7 mouse cellular contexts compared by ENCODE assay signal in the genomic region with DNA sequence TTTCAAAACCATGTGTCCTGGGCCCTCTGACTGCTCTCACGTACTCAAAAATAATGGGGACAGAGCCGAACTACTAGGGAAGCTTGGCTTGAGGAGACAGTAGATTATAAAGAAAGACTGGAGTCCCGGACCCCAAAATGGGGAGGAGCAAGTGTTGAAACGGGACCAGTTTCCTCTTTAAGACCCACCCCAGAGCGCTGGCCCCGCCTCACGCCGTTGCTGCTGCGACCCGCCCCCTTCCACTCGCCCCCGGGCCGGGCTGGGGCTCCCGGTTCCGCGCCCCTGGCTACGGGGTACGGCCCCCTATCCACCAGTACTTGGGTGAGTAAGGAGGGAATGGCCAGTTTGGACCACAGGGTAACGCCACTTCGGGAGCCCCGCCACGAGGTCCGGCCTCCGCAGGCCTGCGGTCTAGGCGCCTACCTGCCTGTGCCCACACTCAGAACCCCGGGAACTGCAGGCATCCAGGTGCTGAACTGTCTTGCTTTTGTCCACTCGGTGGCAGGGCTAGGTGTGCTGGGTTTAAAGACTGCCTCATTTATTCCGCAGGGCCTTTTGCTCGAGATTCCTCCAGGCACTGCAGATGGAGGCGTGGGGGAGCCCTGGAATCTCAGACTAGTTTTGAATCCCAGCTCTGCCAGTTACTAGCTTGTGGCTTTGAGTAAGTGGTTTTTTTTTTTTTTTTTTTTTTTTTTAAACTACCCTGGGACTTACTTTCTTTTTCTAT. TPM values are rescaled to one million over a fixed set of nuclear protein-coding genes. Genes with fewer than 3 reads are reported as not detected.
DNase-seq lines count a peak whose midpoint lies in the region; ATAC-seq and TF ChIP-seq lines count a peak whose summit lies in the region.

No protein-coding gene starts in this region.

- peak overlapping the region; percentile 92 for H3K4me3 ChIP-seq in gastrocnemius, adult 2 months
- H3K4me3 ChIP-seq in hindbrain, embryonic 15.5 days, result peak overlapping the region; percentile 63

- peak overlapping the region; percentile 82 for H3K27ac ChIP-seq in gastrocnemius, adult 2 months
- H3K27ac ChIP-seq in hindbrain, embryonic 15.5 days (replicated peaks), result peak overlapping the region; percentile 58

- no peak for TF ChIP-seq CTCF in gastrocnemius, adult 2 months (IDR thresholded peaks at IDR 0.05)

- H3K9me3 ChIP-seq in hindbrain, embryonic 15.5 days, result no peaks in the 10 kb centered on the region

- peak; percentile 89 for ATAC-seq in hindbrain, embryonic 15.5 days (ENCODE audit: low FRiP score, low read depth)
- peak; percentile 80 for ATAC-seq in megakaryocyte-erythroid progenitor cell, adult 5-6 weeks (replicated peaks; ENCODE audit: low FRiP score, low TSS enrichment, poor library complexity, severe bottlenecking)

- no peaks in the 10 kb centered on the region for H3K36me3 ChIP-seq in hindbrain, embryonic 15.5 days

- under 1% methylated on average over 31 of the region's 31 CpGs for WGBS in hindbrain, embryonic 15.5 days

- peak overlapping the region; percentile 60 for H3K9ac ChIP-seq in hindbrain, embryonic 15.5 days

- H3K27me3 ChIP-seq in hindbrain, embryonic 15.5 days, result no peaks in the 10 kb centered on the region

- H3K4me1 ChIP-seq in hindbrain, embryonic 15.5 days (replicated peaks), result peaks cover 6% of the 10 kb centered on the region

- intact Hi-C loops in gastrocnemius, adult 2 months (cut with DNase I), result loop anchor here (5.0 kb wide), 1 partner anchor 86 kb away; no protein-coding TSS in a partner anchor
- intact Hi-C loops in left cerebral cortex, postnatal 36 days (cut with DNase I), result no loop called here

- peak overlapping the region; percentile 70 for H3K4me2 ChIP-seq in hindbrain, embryonic 15.5 days

- DNase-seq in ZHBTc4 (ENCODE audit: low read depth, low spot score), result peak; percentile 84
- peak; percentile 35 to 53 for DNase-seq in cerebellum, postnatal 36 days
- peak; percentile 74 for DNase-seq in gastrocnemius, adult 2 months
- peak; percentile 63 to 68 for DNase-seq in left cerebral cortex, postnatal 36 days (ENCODE audit: low spot score in 2 of 2)
- DNase-seq in right cerebral cortex, postnatal 4 days, result peak; percentile 61

RNA-seq across cellular contexts. Expression of a gene that starts 13.0 kb away (rescaled TPM):
- total RNA-seq in gastrocnemius, adult 2 months (2021), result 10 to 100 TPM; 27.2 to 29.4 TPM
- polyA plus RNA-seq in hindbrain, embryonic 15.5 days (2015; fragmentation: Nextera tagmentation; extraction: Ambion mirVana), result 59.0 and 64.0 TPM in 2 replicates
- total RNA-seq in left cerebral cortex, postnatal 36 days (2021), result 10 to 100 TPM; 22.1 to 23.1 TPM
- 40.0 and 41.2 TPM in 2 replicates for total RNA-seq in megakaryocyte-erythroid progenitor cell, adult 5-6 weeks (2014; fragmentation: Nextera tagmentation)
- total RNA-seq in megakaryocyte-erythroid progenitor cell, adult 5-6 weeks (2017), result 17.5 and 21.8 TPM in 2 replicates

RNA-seq across cellular contexts. Expression of a gene that starts 13.0 kb away (rescaled TPM):
- 10 to 100 TPM; 27.0 to 28.0 TPM for total RNA-seq in gastrocnemius, adult 2 months (2021)
- 19.0 and 20.6 TPM in 2 replicates for polyA plus RNA-seq in hindbrain, embryonic 15.5 days (2015; fragmentation: Nextera tagmentation; extraction: Ambion mirVana)
- total RNA-seq in left cerebral cortex, postnatal 36 days (2021), result 10 to 100 TPM; 34.0 to 44.5 TPM
- total RNA-seq in megakaryocyte-erythroid progenitor cell, adult 5-6 weeks (2014; fragmentation: Nextera tagmentation), result 71.1 and 73.6 TPM in 2 replicates
- total RNA-seq in megakaryocyte-erythroid progenitor cell, adult 5-6 weeks (2017), result 50.4 and 59.9 TPM in 2 replicates

RNA-seq across cellular contexts. Expression of a gene that starts 32.9 kb away (rescaled TPM):
- total RNA-seq in gastrocnemius, adult 2 months (2021), result 10 to 100 TPM; 14.7 to 17.0 TPM
- polyA plus RNA-seq in hindbrain, embryonic 15.5 days (2015; fragmentation: Nextera tagmentation; extraction: Ambion mirVana), result 20.1 and 20.5 TPM in 2 replicates
- total RNA-seq in left cerebral cortex, postnatal 36 days (2021), result 10 to 100 TPM; 25.5 to 31.0 TPM
- total RNA-seq in megakaryocyte-erythroid progenitor cell, adult 5-6 weeks (2014; fragmentation: Nextera tagmentation), result 145 and 157 TPM in 2 replicates
- total RNA-seq in megakaryocyte-erythroid progenitor cell, adult 5-6 weeks (2017), result 20.5 and 38.6 TPM in 2 replicates

RNA-seq across cellular contexts. Expression of a gene that starts 44.6 kb away (rescaled TPM):
- total RNA-seq in gastrocnemius, adult 2 months (2021), result 100 to 1,000 TPM; 156 to 196 TPM
- 13.6 and 15.1 TPM in 2 replicates for polyA plus RNA-seq in hindbrain, embryonic 15.5 days (2015; fragmentation: Nextera tagmentation; extraction: Ambion mirVana)
- 10 to 100 TPM; 88.5 to 92.8 TPM for total RNA-seq in left cerebral cortex, postnatal 36 days (2021)
- 23.4 and 37.7 TPM in 2 replicates for total RNA-seq in megakaryocyte-erythroid progenitor cell, adult 5-6 weeks (2014; fragmentation: Nextera tagmentation)
- total RNA-seq in megakaryocyte-erythroid progenitor cell, adult 5-6 weeks (2017), result 18.4 and 19.4 TPM in 2 replicates

Comparison
In these comparisons a context has a peak if more than half of its experiments do, and no peak if none do; other contexts are left out.
1. Peak in every context shown above with its lines: DNase-seq, ATAC-seq, H3K4me3 ChIP-seq and H3K27ac ChIP-seq.